Mouse (Mus musculus) layer of hippocampus, adult 2 months (tissue): ENCODE measurements around the gene L3mbtl3. TPM values are rescaled to one million over a fixed set of nuclear protein-coding genes. Genes with fewer than 3 reads are reported as not detected.

Experiments
- DNase-seq, 2 experiments: peaks; one replicate each; pipeline ENCODE4 v3.0.0; 2022; ENCODE audit warnings: low spot score in 2 of 2
- H3K27ac ChIP-seq: fragments of 200-600 bp; 2 replicates; pipeline ENCODE4 v1.8.1; 2022
- H3K4me3 ChIP-seq: fragments of 200-600 bp; 2 replicates; pipeline ENCODE4 v1.8.1; 2022; ENCODE audit warnings: mild to moderate bottlenecking
- CTCF ChIP-seq: fragments of 200-600 bp; conservative IDR thresholded peaks from 2 replicates; pipeline ENCODE4 v1.8.1; 2022; ENCODE audit warnings: antibody characterized with exemption, mild to moderate bottlenecking, moderate library complexity
- total RNA-seq, 2 experiments: library from RNA; stranded (reverse); gene quantifications; 2 replicates each; pipeline ENCODE4 v1.2.3; 2021

L3mbtl3 gene
- total RNA-seq, 2 experiments from 2014 or later: 18.3 to 19.0 TPM

- Histone ChIP-seq H3K27ac (no peak overlapping the region), H3K4me3 (no peak overlapping the region)
- no peak for TF ChIP-seq CTCF
- no peak for DNase-seq
These were observed 47.9 kb downstream of the L3mbtl3 start for GRCm38 (mm10) chr10:26327691-26328542.

- Histone ChIP-seq H3K4me3 (no peak overlapping the region), H3K27ac (no peak overlapping the region)
- TF ChIP-seq CTCF: no peak
- no peak for DNase-seq
These were observed 48.5 kb downstream of the L3mbtl3 start for GRCm38 (mm10) chr10:26327291-26327690.

GRCm38 (mm10) chr10:26325320-26325719 is 50.5 kb downstream of the L3mbtl3 start:
- Histone ChIP-seq H3K4me3 (no peak overlapping the region), H3K27ac (no peak overlapping the region)
- no peak for TF ChIP-seq CTCF
- DNase-seq: no peak

- Histone ChIP-seq H3K4me3 (no peak overlapping the region), H3K27ac (no peak overlapping the region)
- peak; percentile 46 for TF ChIP-seq CTCF
- no peak for DNase-seq
These were observed 53.3 kb downstream of the L3mbtl3 start for GRCm38 (mm10) chr10:26322344-26323051.

GRCm38 (mm10) chr10:26320679-26321078 is 55.1 kb downstream of the L3mbtl3 start:
- no peak for TF ChIP-seq CTCF
- Histone ChIP-seq H3K27ac (no peak overlapping the region), H3K4me3 (no peak overlapping the region)
- no peak for DNase-seq

GRCm38 (mm10) chr10:26314327-26314726 is 61.4 kb downstream of the L3mbtl3 start:
- peak; percentile 16 to 26 for DNase-seq
- H3K4me3 ChIP-seq: peak overlapping the region; percentile 28
- TF ChIP-seq CTCF: no peak
- peak overlapping the region; percentile 36; the same call in 1 of the 2 replicates for H3K27ac ChIP-seq

GRCm38 (mm10) chr10:26303485-26303884 is 72.3 kb downstream of the L3mbtl3 start:
- no peak overlapping the region for H3K4me3 ChIP-seq
- DNase-seq: no peak
- TF ChIP-seq CTCF: no peak
- H3K27ac ChIP-seq: no peak overlapping the region

- DNase-seq: peak in 1 of 2 experiments; percentile 9
- Histone ChIP-seq H3K27ac (no peak overlapping the region), H3K4me3 (no peak overlapping the region)
- no peak for TF ChIP-seq CTCF
These were observed 73.4 kb downstream of the L3mbtl3 start for GRCm38 (mm10) chr10:26302336-26302735.

GRCm38 (mm10) chr10:26297626-26298025 is 78.1 kb downstream of the L3mbtl3 start:
- Histone ChIP-seq H3K27ac (no peak overlapping the region), H3K4me3 (no peak overlapping the region)
- no peak for DNase-seq
- peak; percentile 35 for TF ChIP-seq CTCF

GRCm38 (mm10) chr10:26297200-26297599 is 78.6 kb downstream of the L3mbtl3 start:
- TF ChIP-seq CTCF: no peak
- H3K4me3 ChIP-seq: no peak overlapping the region
- peak; percentile 19 to 42 for DNase-seq

GRCm38 (mm10) chr10:26287136-26287535 is 88.6 kb downstream of the L3mbtl3 start:
- DNase-seq: no peak
- no peak for TF ChIP-seq CTCF
- Histone ChIP-seq H3K27ac (no peak overlapping the region), H3K4me3 (no peak overlapping the region)

More at GRCm38 (mm10) chr10:26297200-26297599, 78.6 kb downstream of the L3mbtl3 start:
- no peak overlapping the region for H3K27ac ChIP-seq

GRCm38 (mm10) chr10:26280009-26280408 is 95.8 kb downstream of the L3mbtl3 start:
- H3K4me3 ChIP-seq: no peak overlapping the region
- no peak for DNase-seq
- H3K27ac ChIP-seq: no peak overlapping the region
- no peak for TF ChIP-seq CTCF

GRCm38 (mm10) chr10:26275414-26275813 is 100.4 kb downstream of the L3mbtl3 start:
- no peak overlapping the region for H3K27ac ChIP-seq
- DNase-seq: no peak
- no peak overlapping the region for H3K4me3 ChIP-seq
- no peak for TF ChIP-seq CTCF
